Mouse (Mus musculus) cerebellum, adult 2 months (tissue): ENCODE measurements around the gene Yipf1. TPM values are rescaled to one million over a fixed set of nuclear protein-coding genes. Genes with fewer than 3 reads are reported as not detected.
A peak's percentile ranks its signal among the peaks of the same experiment; 100 is the strongest.

ENCODE experiments used
- DNase-seq, 2 experiments: peaks; one replicate each; pipeline ENCODE4 v3.0.0; 2021
- H3K27ac ChIP-seq: fragments of 200-500 bp; 2 replicates; pipeline ENCODE4 v1.5.1; 2012; ENCODE audit warnings: low read length, control low read depth, inconsistent platforms; ENCODE audit not compliant: insufficient read depth
- H3K27me3 ChIP-seq: fragments of 200-500 bp; 2 replicates; pipeline ENCODE4 v1.6.1; 2012; ENCODE audit warnings: inconsistent platforms, mild to moderate bottlenecking, low read length, moderate library complexity; ENCODE audit not compliant: control insufficient read depth, insufficient read depth
- H3K4me1 ChIP-seq: fragments of 200-500 bp; 2 replicates; pipeline ENCODE4 v1.6.1; 2011; ENCODE audit warnings: low read length; ENCODE audit not compliant: control insufficient read depth, insufficient read depth
- H3K4me3 ChIP-seq: fragments of 200-500 bp; replicated peaks from 2 replicates; pipeline ENCODE3; 2011; ENCODE audit warnings: mild to moderate bottlenecking, low read depth, low read length, control low read depth; ENCODE audit not compliant: insufficient read depth
- CTCF ChIP-seq: fragments of 200-500 bp; IDR thresholded peaks from 2 replicates; pipeline ENCODE4 v1.5.1; 2011; ENCODE audit warnings: low read depth, mild to moderate bottlenecking, control low read depth, low read length, moderate library complexity, borderline replicate concordance; ENCODE audit not compliant: insufficient read depth
- POLR2A ChIP-seq: fragments of 200-500 bp; IDR thresholded peaks from 2 replicates; pipeline ENCODE4 v1.6.1; 2011; ENCODE audit warnings: low read length, control low read depth, borderline replicate concordance; ENCODE audit not compliant: insufficient read depth
- whole genome bisulfite sequencing: fragments of 180-500 bp; shearing (Covaris S2); methylation state at CpG from one replicate; pipeline ENCODE4 v1.1.7; 2018; 5-methylcytosine and 5-hydroxymethylcytosine counted together
- polyA plus RNA-seq: library from polyadenylated mRNA; depleted of rRNA; stranded (reverse); fragments of >200 nt; gene quantifications from 2 replicates; pipeline ENCODE4 v1.2.3, GENCODE M21; 2012

The Yipf1 gene
- polyA plus RNA-seq, 1 experiment, result 50.9 TPM

GRCm38 (mm10) chr4:107302832-107303231 lies 11.3 kb upstream of the Yipf1 start:
- no peaks in the 10 kb centered on the region for H3K27me3 ChIP-seq
- no peak overlapping the region for H3K27ac ChIP-seq
- 94% methylated on average over 4 of the region's 4 CpGs for WGBS
- DNase-seq, result no peak
- H3K4me3 ChIP-seq, result no peak overlapping the region
- TF ChIP-seq CTCF, result no peak
- TF ChIP-seq POLR2A, result no peak
- peaks cover 3% of the 10 kb centered on the region; the same call in 1 of the 2 replicates for H3K4me1 ChIP-seq

GRCm38 (mm10) chr4:107303531-107303930 lies 10.6 kb upstream of the Yipf1 start:
- H3K27me3 ChIP-seq, result no peaks in the 10 kb centered on the region
- no peak overlapping the region for H3K27ac ChIP-seq
- TF ChIP-seq CTCF (no peak), POLR2A (no peak)
- 80% methylated on average over 3 of the region's 3 CpGs for WGBS
- H3K4me1 ChIP-seq, result peaks cover 4% of the 10 kb centered on the region; the same call in 1 of the 2 replicates
- H3K4me3 ChIP-seq, result no peak overlapping the region
- no peak for DNase-seq

- WGBS, result 12% methylated on average over 6 of the region's 6 CpGs
Observed at GRCm38 (mm10) chr4:107306966-107307365, 7.2 kb upstream of the Yipf1 start, which contains the start of gene Dio1. Gene Dio1 (minus strand): TSS chr4:107307169.

GRCm38 (mm10) chr4:107314479-107314805 lies 279 bp downstream of the Yipf1 start:
- no peak for DNase-seq
- WGBS, result 4% methylated on average over 7 of the region's 7 CpGs
- no peak for TF ChIP-seq CTCF
- TF ChIP-seq POLR2A, result no peak

More at GRCm38 (mm10) chr4:107306966-107307365, 7.2 kb upstream of the Yipf1 start, which contains the start of gene Dio1:
- H3K27ac ChIP-seq, result no peak within 1 kb of the TSS
- no peaks in the 10 kb centered on the region for H3K27me3 ChIP-seq
- peaks cover 4% of the 10 kb centered on the region; the same call in 1 of the 2 replicates for H3K4me1 ChIP-seq
- TF ChIP-seq POLR2A, result no peak
- no peak for TF ChIP-seq CTCF
- peak; percentile 81 to 91 for DNase-seq
- peak within 1 kb of the TSS; percentile 2 for H3K4me3 ChIP-seq

GRCm38 (mm10) chr4:107318646-107319045 lies 4.5 kb downstream of the Yipf1 start:
- 59% methylated on average over 8 of the region's 8 CpGs for WGBS
- TF ChIP-seq CTCF (no peak), POLR2A (no peak)
- DNase-seq, result no peak
- no peak overlapping the region for H3K4me3 ChIP-seq
- H3K4me1 ChIP-seq, result 0 out of 2 replicates have a peak, but pooled peaks cover 3% of the 10 kb centered on the region
- no peaks in the 10 kb centered on the region for H3K27me3 ChIP-seq
- H3K27ac ChIP-seq, result no peak overlapping the region

More at GRCm38 (mm10) chr4:107314479-107314805, 279 bp downstream of the Yipf1 start:
- Histone ChIP-seq H3K4me3 (peak overlapping the region; percentile 92), H3K4me1 (0 out of 2 replicates have a peak, but pooled peaks cover 4% of the 10 kb centered on the region), H3K27ac (no peak overlapping the region), H3K27me3 (no peaks in the 10 kb centered on the region)

DNA sequence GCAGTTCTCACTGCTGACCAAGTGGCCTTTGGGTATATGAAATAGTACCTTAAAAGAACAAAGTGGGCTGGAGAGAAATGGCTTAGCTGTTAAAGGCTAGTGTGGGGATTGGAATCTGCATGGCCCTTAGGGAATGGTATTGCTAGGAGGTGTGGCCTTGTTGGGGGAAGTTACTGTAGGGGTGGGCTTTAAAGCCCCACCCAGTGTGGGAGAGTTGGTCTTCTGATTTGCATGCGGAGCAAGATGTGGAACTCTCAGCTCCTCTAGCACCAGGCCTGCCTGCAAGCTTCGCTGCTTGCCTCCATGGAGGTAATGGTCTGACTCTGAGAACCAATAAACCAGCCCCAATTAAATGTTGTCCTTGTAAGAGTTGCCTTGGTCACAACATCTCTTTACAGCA lies 6.9 kb downstream of the Yipf1 start:
- Histone ChIP-seq H3K4me3 (no peak overlapping the region), H3K27ac (no peak overlapping the region), H3K4me1 (no peaks in the 10 kb centered on the region), H3K27me3 (no peaks in the 10 kb centered on the region)
- no peak for DNase-seq
- no peak for TF ChIP-seq POLR2A
- WGBS, result 78% methylated on average over 2 of the region's 2 CpGs

DNA sequence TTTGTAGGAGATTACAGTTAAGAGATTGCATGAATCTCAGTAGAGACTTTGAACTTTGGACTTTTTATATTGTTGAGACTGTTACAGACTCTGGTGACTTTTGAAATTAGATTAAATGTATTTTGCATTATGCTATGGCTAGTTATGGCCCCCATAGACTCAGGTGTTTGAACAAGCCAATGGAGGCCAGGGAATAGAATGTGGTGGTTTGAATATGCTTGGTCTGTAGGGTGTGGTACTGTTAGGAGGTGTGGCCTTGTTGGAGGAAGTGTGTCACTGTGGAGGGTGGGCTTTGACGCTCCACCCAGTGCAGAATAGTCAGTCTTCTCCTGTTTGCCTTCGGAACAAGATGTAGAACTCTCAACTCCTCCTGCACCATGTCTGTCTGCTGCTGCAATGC lies 8.9 kb downstream of the Yipf1 start:
- TF ChIP-seq POLR2A (no peak), CTCF (no peak)
- 95% methylated on average over 2 of the region's 2 CpGs for WGBS
- H3K27ac ChIP-seq, result no peak overlapping the region
- H3K27me3 ChIP-seq, result no peaks in the 10 kb centered on the region
- DNase-seq, result no peak
- no peaks in the 10 kb centered on the region for H3K4me1 ChIP-seq
- H3K4me3 ChIP-seq, result no peak overlapping the region

DNA sequence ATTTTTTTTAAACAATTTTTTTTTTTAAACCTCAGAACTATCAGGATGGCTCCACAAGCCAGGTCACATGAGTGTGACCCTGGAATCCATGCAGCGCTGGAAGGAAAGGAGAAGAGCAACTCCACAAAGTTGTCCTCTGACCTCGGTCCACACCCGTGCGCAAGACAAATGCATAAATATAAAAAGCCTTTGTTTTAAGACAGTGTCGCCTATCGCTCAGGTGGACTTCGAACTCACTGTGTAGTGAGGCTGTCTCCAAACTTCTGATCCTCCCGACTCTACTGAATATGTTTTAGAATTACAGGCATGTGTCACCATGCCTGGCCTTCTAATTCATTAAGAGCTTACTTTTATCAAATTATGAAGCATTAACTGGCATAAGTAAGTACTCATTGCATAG lies 14.4 kb downstream of the Yipf1 start:
- no peaks in the 10 kb centered on the region for H3K4me1 ChIP-seq
- H3K27me3 ChIP-seq, result no peaks in the 10 kb centered on the region
- no peak overlapping the region for H3K4me3 ChIP-seq
- no peak for TF ChIP-seq CTCF
- TF ChIP-seq POLR2A, result no peak
- WGBS, result 94% methylated on average over 8 of the region's 8 CpGs
- H3K27ac ChIP-seq, result no peak overlapping the region
- DNase-seq, result no peak
